Mouse (Mus musculus) hematopoietic stem cell, adult 5-6 weeks (primary cell): ENCODE data around the gene Sv2b. TPM values are rescaled to one million over a fixed set of nuclear protein-coding genes. Genes with fewer than 3 reads are reported as not detected.
"Not testable (repeated sequence)": the region's sequence is repeated elsewhere in the genome, so short reads cannot be mapped to it uniquely, and the experiment has no call there.

Source experiments
- ATAC-seq, 2 experiments: fragments of 125-278 bp in 1 of 2; replicated peaks in 1 of 2; 2 replicates each; pipeline ENCODE4 v1.8.0; 2016 to 2017; ENCODE audit warnings: inconsistent platforms in 2 of 2, mild to moderate bottlenecking in 2 of 2, moderate number of reproducible peaks in 2 of 2, low read depth in 1 of 2, moderate TSS enrichment in 1 of 2; ENCODE audit not compliant: low FRiP score in 2 of 2, poor library complexity in 2 of 2, severe bottlenecking in 2 of 2, insufficient read depth in 1 of 2, low TSS enrichment in 1 of 2
- total RNA-seq: library from RNA; stranded (forward); fragments of 172-1452, 232-1000 nt; gene quantifications from 2 replicates; pipeline ENCODE4 v1.2.3, GENCODE M21; 2017

Sv2b gene
- 0.13 TPM in 1 of 2 replicates, not detected in the other for total RNA-seq

DNA sequence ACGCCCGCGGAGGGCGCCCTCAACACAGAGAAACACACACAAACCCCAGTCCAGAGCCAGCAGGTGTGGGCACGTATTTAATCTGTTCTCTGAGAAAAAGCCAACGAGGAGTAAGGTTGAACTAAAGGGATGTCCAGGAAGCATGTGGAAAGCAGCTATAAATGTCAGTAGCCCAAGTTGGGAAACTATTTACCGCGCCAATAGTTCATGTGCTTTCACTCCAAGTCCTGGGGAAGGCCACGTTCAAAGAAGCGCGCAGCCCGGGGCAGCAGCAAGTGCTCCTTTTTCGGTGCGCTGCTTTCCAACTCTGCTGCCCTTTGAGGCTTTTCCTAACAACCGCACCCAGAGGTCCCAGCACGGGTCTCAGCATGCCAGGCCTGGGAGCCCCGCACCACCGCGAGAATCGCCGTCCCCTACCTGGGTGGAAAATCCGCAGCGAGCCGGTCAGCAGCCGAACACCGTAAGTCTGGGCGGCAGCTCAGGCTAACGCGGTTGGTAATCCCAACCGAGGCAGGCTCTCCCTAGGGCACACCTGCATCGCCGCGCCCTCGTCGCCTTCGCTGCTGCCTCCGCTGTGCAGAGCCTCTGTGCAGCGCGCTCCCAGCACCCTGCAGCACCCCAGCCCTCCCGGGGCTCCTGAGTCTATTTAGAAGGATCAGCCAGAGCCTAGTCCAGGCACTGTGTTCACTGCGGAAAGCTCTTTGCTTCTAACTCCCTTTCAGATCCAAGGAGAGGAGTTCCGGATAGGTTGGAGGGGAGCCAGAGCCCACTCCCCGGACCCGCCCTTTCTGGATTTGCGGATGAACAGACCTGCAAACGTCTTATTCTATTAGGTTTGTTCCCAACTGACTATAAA is at the start of gene Sv2b:
TSS of gene Sv2b (minus strand) at position 806 of the 856 bp plus-strand sequence.
- peak; percentile 40 to 62 for ATAC-seq

DNA sequence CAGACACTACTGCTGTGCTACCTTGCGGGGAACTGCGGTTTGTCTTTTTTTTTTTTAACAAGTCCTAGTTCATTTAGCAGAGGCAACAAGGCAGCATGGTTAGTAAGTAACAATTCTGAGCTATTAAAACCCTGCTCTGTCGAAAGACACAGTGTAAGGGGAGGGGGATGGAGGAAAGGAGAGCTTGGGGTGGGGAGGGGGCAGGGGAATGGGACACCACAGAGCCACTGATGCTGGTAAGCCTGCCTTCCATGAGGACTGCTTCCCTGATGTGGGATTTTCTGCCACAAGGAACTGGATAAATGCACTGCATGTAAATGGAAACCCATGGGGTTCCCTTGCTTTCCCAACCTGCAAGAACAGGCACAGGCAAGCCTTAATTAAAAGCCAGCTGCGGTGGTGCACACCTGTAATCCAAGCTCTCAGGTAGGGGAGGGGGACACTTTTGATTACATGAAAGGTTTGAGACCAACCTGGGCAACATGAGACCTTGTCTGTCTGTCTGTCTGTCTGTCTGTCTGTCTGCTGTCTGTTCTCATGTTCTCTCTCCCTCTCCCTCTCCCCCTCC is 49.3 kb upstream of the Sv2b start:
- ATAC-seq = no peak

DNA sequence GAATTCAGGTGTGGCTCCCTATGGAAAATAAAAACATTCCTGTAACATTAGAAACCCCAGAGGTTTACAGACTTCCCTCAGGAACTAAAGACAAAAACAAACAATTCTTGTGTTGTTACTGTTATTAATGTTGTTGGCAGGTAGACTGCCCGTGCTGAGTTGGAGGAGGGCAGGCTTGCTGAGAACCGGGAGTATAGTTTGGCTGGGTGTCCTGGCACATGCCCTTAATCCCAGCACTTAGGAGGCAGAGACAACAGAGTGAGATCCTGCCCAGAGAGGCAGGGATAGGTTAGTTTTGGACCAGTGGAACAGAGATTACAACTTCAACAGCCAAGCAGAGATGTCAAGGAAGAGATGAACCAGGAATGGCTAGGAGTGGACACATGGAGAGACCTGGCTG is 46.5 kb upstream of the Sv2b start:
- no peak for ATAC-seq

DNA sequence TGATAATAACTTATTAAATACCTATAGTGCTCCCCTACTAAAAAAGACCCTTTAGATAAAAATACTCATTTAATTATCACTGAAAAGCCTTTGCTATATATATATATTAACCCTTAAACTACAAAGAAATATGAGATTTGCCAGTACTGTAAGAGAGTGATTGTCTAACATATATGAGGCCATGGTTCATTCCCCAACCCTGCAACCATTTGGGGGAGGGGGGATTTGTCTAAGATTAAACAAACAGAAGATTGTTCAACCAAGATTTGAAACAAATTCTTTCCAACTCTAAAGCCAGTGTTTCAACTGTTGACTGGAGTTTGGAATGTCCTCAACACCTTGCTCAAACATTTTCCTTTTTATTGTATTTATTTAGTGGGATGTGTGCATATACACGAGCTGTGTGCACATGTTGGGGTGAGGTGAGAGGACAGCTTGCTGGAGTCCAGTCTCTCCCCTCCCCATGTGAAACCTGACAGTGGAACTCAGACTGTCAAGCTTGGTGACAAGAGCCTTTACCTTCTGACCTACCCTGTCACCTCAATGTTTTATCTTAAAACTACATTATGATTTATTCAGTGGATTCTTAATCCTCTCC is 43.8 kb upstream of the Sv2b start:
- ATAC-seq = no peak

DNA sequence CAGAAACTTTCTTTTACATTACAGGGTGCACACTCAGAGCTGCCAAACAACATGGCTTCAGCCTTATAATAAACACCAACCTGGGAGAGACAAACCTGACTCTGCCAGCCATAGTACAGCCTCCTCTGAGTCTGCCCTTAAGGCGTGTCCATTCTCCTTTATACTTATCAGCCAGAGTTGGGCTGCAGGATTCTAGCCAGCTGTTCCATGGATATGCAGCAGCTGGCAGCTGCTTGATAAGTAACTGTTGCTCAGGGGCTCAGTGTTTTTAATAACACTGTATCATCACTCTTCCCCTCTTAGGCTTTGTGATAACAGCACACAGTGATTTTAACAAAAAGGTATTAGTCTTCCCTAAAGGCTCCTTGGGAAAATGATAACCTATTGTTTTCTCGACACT is 41.1 kb upstream of the Sv2b start:
- no peak; a peak in 1 of 4 replicates for ATAC-seq

DNA sequence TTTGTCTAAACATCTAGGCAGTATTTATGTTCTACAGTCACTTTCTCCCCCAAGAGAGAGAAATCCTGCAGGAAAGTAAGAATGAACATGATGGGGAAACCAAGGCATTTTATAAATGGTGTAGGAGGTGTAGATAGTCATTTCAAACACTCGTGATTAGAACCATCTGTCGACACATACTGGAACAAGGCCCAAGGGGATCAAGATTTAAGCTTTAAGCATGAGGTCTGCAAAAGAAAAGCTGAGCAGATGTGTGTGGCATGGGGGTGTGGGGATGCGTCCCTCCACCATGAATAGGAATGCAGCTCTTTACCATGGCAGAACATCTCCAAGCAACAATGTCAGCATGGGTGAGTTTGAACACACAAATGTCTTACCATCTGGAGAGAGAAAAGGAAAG is 23.2 kb upstream of the Sv2b start:
- no peak for ATAC-seq

DNA sequence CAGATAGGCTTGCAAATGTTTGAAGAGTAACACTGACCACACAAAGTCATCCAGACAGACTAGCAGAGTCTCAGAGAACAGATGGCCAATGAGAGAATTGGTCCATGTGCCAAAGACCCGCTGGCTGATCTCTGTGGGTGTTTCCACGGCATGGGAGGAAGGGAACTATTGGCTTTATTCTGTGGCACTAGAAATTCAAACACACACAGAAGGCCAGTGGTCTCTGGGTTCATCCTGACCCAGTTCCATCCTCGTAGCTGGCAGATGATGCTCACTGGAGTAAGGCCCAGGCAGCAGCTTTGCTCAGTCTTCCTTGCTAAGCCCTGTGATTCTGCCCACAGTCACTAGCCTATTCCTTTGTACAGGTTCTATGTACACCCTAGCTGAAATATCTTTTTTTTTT is 20.7 kb upstream of the Sv2b start:
- ATAC-seq = no peak

DNA sequence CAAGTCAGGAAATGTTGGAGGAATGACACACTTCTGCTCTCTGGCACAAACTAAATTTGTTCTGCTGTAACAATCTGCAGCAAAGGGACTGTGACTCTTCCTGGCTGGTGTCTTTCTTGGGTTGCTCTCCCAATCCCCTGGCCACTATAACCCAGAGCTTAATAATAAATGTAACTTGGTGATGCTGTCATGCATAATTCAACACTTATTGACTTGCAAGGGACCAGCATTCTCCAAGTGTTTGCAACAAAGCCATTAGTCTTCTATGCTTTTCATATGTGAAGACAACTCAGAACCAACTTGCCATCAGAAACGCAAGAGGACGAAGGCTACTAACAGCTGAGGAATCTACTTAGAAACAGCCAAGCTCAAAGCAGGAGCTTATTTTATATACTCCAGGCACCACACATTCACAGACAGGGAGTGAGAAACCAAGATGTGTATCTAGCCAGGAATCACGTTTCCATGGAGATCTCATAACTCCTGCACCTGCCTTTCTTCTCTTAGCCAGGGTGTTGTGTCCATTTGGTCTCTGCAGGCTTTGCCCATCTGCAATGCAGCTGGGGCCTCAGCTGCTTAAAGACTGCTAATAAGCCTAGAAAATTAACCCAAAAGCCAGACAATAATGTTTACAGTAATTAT is 19.8 kb upstream of the Sv2b start:
- no peak for ATAC-seq

DNA sequence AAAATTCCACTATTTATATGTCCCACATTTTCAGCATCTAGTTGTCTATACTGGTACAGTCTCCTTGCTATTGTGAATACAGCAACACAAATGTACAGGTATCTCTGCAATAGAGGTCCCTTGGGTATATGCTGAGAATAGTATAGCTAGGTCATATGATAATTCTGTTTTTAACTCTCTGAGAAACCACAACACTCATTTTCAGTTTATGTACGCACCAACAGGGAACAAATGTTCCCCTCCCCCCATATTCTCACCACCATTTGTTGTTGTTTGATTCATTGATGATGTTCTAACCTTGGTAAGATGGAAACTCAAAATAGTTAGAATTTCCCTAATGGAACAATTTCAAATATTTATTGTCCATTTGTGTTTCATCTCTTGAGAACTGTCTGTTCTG is 16.2 kb upstream of the Sv2b start:
- ATAC-seq = no peak

DNA sequence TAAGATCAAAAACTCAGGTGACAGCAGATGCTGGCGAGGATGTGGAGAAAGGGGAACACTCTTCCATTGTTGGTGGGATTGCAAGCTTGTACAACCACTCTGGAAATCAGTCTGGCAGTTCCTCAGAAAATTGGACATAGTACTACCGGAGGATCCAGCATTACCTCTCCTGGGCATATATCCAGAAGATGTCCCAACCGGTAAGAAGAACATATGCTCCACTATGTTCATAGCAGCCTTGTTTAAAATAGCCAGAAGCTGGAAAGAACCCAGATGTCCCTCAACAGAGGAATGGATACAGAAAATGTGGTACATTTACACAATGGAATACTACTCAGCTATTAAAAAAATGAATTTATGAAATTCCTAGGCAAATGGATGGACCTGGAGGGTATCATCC is 13.7 kb upstream of the Sv2b start:
- ATAC-seq = not testable (repeated sequence)

DNA sequence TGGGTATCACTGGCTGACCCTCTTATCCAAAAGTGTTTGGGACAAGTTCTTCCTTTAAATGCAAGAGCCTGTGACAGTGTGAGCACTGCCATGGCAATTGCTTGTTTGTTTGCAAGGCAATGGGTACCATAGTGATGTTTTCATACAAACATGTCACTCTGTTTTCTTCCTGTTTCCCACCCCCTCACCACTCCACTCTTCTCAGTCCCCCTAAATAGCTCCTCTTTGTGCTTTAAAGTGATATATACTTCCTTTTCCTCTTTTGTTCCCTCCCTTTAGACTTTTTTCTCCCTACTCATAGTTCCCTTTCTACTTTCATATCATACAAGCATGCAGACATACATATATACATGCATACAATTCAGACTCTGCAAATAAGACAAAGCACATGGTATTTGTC is 10.9 kb upstream of the Sv2b start:
- ATAC-seq = peak; percentile 4 to 36; a peak in 2 of 4 replicates

DNA sequence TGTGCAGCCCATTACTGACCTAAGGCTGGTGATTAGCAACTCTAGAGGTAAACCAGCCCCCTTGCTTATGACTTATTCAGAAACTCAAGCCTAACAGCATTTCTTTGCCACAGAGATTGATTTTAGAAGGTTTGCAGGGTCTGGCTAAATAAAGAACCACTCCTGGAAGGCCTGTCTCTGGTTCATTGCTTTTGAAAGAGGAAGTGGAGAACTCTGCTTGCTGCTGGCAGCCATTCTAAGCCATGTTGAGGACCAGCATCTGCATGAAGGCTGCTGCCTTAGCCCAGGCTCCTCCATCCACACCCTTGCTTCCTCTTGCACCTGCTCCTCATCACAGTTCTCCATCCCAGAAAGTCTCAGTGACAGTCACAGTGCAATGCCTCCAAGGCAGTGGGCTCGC is 9.3 kb upstream of the Sv2b start:
- peak in 1 of 2 experiments; percentile 56; a peak in 2 of 4 replicates for ATAC-seq

DNA sequence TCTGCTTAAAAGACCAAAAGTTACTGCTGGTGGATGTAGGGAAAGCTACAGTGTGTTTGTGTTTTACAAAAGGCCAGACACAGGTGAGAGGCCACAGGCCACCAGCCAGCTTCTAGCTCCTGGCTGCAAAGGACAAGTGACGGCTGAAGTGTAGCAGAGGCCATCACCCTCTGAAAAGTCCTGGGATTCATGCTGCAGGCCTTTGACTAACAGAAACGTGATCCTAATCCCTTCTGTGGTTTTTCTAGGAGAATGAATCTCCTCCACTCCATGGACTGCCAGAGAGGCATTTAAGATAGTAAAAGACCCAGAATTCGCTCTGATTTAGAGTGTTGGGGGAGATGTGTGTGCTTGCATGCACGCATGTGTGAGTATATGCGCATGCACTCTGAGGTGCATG is 5.8 kb upstream of the Sv2b start:
- ATAC-seq = no peak

DNA sequence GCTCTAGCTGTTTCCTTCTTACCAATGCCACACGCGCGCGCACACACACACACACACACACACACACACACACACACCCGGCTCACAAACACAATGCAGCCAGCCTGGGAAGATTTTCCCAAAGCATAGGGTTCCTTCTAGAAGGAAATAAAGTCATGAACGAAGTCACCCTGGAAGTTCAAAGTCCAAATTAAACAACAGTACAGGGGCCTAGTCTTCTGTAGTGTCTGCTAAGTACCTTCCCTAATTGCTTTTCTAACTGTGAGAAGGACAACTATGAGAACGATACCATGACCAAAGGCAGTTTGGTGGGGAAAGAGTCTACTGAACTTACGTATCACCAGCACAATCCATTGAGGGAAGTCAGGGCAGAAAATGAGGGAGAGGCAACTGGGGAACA is 508 bp upstream of the Sv2b start:
- ATAC-seq = no peak

DNA sequence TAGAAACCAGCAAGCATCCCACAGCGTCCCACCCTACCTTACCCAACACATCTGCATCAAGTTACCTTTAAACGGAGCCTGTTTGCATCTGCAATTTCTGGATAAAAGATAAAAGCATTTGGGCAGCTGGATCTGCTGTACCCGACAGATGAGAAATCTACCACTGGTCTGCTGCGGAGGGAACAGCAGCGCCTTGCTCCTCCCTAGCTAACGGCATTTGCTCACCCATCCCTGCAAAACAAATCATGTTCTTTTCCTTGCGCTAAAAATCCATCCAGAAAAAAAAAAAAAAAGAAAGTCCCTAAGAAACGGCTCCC is 964 bp downstream of the Sv2b start:
- ATAC-seq = no peak

DNA sequence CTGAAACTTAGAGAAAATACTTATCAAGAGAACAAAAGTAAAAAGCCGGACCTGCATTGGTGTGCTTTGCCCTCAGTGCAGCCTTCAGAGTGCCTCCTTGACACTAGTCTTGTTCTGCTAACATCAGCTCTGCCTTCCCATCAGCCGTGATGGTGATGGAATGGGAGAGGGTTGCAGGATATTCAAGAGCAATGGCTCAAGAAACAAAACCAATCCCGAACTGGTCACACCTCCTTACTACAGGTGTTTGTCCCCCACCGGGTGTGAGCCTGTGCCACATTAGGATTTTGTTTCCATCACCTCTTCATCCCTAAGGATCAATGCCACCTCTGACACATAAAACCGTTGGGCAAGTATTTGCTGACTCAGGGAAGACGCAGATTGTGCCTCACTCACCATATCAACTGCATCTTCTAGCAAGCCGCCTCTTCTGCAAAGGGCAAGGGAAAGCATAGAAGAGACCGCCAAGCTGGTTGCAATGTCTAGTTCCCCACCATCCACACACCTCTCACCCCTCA is 1.4 kb downstream of the Sv2b start:
- ATAC-seq = no peak

DNA sequence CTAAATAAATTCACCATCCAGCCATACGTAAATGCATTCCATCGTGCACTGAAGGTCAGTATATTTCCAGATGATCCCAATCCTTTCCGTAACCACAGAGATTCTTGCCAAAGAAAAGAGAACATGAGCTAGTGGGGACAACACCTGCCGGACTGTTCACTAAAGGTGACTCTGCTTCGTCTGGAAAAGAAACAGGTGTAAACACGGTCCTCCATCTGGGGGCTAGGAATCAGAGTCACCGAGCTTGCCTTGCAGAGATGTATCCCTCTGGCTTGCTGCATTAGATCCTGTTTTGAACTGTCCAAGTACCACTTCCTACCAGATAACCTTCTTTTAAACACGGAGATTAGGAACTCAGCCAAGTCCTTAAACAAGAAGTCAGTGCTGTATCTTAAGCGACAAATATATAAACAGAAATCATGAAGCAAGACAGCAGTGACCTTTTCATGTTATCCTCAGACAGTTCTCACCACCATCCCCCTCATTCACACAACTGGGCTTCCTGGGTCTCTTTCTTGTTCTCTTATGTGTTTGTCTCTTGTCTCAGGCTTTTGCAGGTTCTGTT is 3.1 kb downstream of the Sv2b start:
- ATAC-seq = no peak
